Mouse (Mus musculus) R1 (cell line): Measurements from ENCODE around the gene Clic1.
A peak's percentile ranks its signal among the peaks of the same experiment; 100 is the strongest.

Experiments
- DNase-seq: peaks from one replicate; pipeline ENCODE4 v3.0.0-alpha.2; 2018; ENCODE audit warnings: low read depth, low spot score

Gene Clic1

GRCm38 (mm10) chr17:35088825-35089644 is 39.3 kb downstream of the Clic1 start, which contains the start of gene Abhd16a:
Abhd16a (plus strand) TSS chr17:35089263.
- DNase-seq: peak; percentile 95

GRCm38 (mm10) chr17:35090166-35090932 is 40.6 kb downstream of the Clic1 start:
- DNase-seq: no peak

DNA sequence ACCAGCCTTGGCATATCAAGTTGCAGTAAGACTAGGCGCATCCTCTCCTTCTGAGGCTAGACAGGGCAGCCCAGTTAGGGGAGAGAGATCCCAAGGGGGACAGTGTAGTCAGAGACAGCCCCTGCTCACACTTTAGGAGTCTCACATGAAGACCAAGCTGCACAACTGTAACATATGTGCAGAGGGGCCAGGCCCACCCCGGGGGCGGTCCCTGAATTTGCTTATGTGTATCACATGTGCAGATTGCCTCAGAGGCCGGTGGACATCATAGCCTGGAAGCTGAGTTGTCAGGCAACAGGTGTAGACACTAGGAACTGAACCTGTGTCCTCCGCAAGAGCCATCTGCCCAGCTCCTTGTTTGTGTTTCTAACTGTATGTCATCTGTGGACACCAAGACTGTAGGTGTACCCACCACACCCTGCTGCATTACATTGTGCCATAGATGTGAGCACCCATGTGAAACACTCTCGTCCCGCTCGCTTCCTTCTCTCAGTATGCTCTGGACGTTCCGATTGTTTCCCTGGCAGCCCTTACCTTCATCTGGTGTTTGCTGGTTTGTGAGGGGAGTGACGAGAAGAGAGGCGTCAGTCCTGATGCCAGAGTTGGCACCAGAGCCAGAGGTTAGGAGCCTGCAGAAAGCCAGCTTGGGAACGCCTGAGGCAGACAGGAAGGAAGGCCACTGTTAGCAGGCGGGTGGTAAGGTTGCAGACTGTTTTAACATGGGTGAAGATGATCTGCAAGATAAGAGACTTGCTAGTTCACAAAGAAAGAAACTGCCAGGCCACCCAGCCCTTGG is 42.8 kb downstream of the Clic1 start:
- DNase-seq: no peak

DNA sequence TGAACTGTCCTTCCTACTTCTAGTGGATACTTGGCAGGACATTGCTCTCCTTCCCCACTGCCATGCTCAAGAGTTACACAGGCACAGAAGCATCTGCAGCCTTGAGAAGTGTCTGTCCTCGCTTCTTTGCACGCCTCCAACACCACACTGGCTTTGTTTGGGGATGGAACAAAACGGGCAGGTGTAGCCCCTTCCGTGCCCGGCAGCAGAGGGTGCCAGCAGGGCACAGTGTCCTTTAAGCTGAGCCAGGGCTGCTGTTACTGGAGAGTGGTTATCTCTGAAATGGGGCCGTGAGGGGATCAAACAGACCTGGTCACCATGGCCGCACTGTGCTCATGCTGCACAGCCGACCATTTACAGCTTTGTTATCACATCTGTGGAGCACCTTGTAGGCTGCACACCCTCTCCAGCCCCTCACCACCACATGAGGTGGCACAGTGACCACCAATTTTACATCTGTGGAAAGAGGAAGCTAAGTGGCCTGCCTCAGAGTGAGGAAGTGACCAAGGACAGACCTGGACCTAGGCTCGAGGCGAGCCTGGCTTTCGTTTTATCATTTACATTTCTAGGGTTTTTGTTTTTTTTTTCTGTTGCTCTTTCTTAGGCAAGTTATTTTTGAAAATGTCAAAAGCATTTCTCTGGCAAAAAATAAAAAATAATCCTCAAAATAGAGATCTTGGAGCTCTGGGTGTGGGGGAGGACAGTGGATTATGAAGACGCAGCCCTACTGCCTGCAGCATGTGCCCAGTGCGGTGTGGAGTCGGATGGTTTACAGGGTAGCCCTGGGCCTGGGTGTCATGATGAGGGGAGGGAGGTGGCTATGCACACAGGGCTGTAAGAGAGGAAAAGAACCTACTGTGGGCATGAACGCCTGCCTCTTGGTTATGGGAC is 45.0 kb downstream of the Clic1 start:
- DNase-seq: no peak

DNA sequence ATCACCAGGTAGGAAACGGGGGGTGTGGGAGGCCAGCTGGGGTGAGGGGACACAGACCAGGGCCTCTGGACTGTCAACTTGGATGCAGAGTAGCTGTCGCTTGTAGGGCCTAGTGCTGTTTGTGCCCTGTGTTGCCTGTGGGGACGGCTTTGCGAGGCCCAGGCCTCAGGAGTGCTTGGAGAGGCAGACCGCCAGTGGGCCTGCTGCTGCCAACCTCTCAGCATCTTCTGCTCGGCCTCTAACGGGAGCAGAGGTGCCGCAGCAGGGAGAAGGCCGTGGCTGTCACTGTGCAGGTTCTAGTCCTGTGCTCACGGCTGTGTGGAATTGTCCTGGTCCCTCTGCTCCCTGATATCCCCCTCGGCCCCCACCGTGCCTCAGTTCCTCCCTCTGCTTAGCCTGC is 46.8 kb downstream of the Clic1 start:
- DNase-seq: no peak

- no peak for DNase-seq
Measured at GRCm38 (mm10) chr17:35097164-35097655, 47.4 kb downstream of the Clic1 start.

DNA sequence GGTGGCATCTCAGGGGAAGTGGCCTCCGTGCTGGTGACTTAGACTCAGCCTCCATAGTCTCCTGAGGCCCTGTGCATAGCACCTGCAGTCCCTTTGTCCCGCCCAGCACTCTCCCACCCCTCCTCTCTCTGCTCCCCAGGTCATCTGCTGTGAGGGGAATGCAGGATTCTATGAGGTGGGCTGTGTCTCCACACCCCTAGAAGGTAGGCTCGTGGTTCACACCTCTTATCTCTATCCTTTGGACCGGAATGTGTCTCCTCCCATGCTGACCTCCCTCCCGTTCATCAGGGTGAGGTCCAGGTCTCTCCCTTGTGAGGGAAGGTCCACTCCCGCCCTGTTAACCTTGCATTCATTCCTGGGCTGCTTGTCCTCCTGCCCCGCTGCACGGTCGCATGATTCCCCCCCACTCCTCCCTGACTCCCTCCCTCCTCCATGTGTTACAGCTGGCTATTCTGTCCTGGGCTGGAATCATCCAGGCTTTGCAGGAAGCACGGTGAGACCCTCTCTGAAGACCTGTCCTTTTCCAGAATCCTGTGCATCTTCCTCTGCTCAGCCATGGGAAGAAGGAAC is 50.5 kb downstream of the Clic1 start:
- DNase-seq: no peak

- DNase-seq: no peak
Measured at GRCm38 (mm10) chr17:35101161-35101560, 51.4 kb downstream of the Clic1 start.

DNA sequence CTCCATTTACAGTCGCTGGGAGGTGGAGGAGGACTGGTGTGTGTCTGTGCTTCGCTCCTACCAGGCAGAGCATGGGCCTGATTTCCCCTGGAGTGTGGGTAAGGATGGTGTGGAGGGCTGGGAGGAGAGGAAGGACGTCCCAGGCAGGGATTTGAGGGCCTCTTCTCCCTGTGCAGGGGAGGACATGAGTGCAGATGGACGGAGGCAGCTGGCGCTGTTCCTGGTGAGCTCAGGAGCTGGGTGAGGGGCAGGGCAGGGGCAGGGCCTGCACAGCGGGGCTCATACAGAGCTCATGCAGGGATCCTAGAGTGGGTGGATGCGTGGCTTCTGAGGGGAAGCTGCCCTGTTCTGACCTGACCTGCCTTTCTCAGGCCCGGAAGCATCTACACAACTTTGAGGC is 52.5 kb downstream of the Clic1 start:
- DNase-seq: no peak

DNA sequence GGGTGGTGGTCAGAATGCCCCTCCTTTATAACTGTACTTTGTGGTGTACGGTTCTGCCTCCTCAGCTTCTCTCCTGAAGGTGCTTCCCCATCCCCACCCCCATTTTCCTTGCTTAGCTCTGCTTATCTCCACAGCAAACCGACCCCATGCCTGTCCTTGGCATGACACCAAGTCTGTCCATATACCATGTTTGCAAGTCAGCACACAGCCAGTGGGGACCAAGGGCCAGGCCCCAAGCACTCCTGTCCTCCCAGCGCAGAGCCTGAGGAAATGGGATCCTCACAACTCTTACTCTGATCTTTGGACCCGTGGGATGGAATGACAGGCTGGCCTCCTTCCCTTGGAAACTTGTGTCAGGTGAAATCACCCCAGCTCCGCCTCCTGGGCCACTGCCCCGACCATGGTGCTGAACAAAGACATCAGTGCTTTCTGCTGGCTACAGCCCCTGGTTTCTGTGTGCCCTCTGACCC is 53.5 kb downstream of the Clic1 start:
- DNase-seq: no peak

DNA sequence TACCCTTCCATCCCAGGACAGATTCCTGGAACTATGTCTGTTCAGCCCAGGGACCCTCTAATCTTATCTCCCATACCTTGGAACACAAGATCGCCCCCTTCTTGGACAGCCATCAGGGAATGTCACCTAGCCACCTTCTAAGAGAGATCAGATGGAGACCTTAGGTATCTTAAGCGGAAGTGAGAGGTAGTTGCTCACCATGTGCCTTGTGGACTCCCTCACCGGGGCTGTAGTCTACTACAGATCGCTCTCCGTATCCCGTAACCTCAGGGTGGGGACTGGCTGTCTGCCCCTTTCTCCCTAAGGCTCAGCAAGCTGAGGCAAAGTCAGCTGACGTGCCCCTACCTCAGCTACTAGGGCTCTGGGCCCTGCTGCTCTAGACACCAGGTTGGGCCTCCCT is 54.3 kb downstream of the Clic1 start:
- DNase-seq: no peak

DNA sequence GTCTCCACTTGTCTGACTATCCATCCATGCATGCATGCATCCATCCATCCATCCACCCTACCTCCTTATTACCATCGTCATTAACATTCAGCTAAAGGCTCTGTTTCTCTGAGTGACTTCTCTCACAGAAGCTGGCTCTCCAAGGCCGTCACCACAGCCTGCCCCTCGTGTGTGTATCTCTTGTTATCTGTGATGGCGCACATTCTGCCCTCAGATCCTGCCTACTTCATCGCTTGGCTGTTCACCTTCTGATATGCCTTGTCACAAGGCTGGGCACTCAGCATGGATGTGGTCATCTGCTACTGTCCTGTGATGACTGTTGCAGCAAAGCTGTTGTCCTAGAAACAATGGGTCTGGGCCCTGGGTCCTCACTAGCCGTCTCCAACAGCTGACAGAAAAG is 55.0 kb downstream of the Clic1 start:
- DNase-seq: no peak

DNA sequence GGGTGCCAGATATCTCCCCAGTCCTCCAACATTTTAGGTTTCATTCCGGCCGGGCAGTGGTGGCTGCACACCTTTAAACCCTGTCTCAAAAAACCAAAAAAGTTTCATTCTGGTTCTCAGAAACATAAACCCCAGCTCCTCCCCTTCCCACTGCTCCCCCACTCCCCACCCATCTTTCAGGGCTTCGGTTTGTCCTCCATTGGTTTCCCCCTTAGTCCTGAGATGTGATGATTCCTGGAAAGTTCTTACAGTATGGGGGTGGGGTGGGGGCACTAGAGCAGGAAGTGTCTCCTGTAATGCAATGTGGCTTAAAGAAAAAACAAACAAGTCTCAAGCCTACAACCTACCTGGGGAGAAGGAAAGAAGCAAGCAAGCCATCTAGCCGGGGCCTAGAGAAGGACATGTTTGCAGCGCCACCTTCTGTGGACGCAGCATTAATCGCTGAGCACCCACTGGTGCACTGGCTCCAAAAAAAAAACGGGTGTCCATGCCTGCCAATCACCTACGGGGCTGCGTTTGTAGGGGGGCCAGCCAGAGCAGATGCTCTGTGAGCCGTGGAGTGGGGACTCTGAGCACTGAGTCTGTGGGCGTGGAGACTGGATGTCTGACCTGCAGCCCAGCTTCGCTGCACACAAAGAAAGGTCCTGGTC is 56.1 kb downstream of the Clic1 start:
- DNase-seq: peak; percentile 44

DNA sequence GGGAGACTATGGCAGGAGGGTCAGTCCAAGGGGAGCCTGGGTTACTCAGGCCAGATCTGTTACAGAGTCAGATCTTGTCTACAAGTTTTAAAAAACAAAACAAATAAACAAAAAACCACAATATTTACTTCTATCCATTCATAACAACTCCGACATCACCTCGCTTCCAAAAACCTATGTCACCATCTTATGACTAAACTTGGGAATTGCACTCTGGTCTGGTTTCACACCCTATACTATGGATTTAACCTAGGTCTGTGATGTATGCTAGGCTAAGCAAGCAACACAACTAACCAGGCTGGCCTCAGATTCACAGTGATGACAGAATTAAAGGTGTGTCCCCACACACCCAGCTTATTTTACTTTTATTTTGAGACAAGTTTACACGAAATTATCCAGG is 56.8 kb downstream of the Clic1 start:
- DNase-seq: no peak

GRCm38 (mm10) chr17:35108097-35108496 is 58.3 kb downstream of the Clic1 start, which contains the start of gene Ly6g5c:
Ly6g5c (plus strand) TSS chr17:35108279.
- DNase-seq: no peak
